Mouse (Mus musculus) gastrocnemius, postnatal 25 days (tissue): ENCODE results near the gene Slain1. TPM values are rescaled to one million over a fixed set of nuclear protein-coding genes. Genes with fewer than 3 reads are reported as not detected.
"Not testable (repeated sequence)": the region's sequence is repeated elsewhere in the genome, so short reads cannot be mapped to it uniquely, and the experiment has no call there.

Experiments used
- DNase-seq: peaks from one replicate; pipeline ENCODE4 v3.0.0; 2022
- microRNA-seq, 2 experiments: library from miRNA; unstranded; fragments of <30 nt; microRNA quantifications; one replicate each; pipeline ENCODE4 v1.2.0; 2021; ENCODE audit warnings: borderline replicate concordance in 2 of 2
- total RNA-seq, 2 experiments: library from RNA; stranded (reverse); gene quantifications; 1 replicate in 1 of 2; 2 replicates in 1 of 2; pipeline ENCODE4 v1.2.3; 2021

Slain1 gene
- total RNA-seq, 2 experiments from 2014 or later, result not detected

GRCm38 (mm10) chr14:103720637-103721355 lies 70.8 kb downstream of the Slain1 start:
- no peak for DNase-seq

GRCm38 (mm10) chr14:103723314-103723713 lies 73.3 kb downstream of the Slain1 start:
- DNase-seq, result no peak

- no peak for DNase-seq
These were observed 73.8 kb downstream of the Slain1 start for GRCm38 (mm10) chr14:103723841-103724240.

- DNase-seq, result no peak
These were observed 78.5 kb downstream of the Slain1 start for GRCm38 (mm10) chr14:103728506-103728905.

GRCm38 (mm10) chr14:103728951-103729725 lies 79.1 kb downstream of the Slain1 start:
- no peak for DNase-seq

- DNase-seq, result no peak
These were observed 79.8 kb downstream of the Slain1 start for GRCm38 (mm10) chr14:103729760-103730367.

- DNase-seq, result no peak
These were observed 82.6 kb downstream of the Slain1 start for GRCm38 (mm10) chr14:103732626-103733025.

GRCm38 (mm10) chr14:103741216-103741615 lies 91.2 kb downstream of the Slain1 start:
- DNase-seq, result no peak

- DNase-seq, result no peak
These were observed 92.1 kb downstream of the Slain1 start for GRCm38 (mm10) chr14:103742150-103742549.

- DNase-seq, result no peak
These were observed 97.3 kb downstream of the Slain1 start for GRCm38 (mm10) chr14:103747345-103747744.

GRCm38 (mm10) chr14:103750638-103751037 lies 100.6 kb downstream of the Slain1 start:
- DNase-seq, result not testable (repeated sequence)

- DNase-seq, result no peak
These were observed 101.4 kb downstream of the Slain1 start for GRCm38 (mm10) chr14:103751384-103751783.

GRCm38 (mm10) chr14:103752773-103753172 lies 102.7 kb downstream of the Slain1 start:
- DNase-seq, result no peak

- no peak for DNase-seq
These were observed 104.0 kb downstream of the Slain1 start for GRCm38 (mm10) chr14:103754041-103754440.

GRCm38 (mm10) chr14:103754465-103754864 lies 104.4 kb downstream of the Slain1 start:
- no peak for DNase-seq

Small RNA genes lying within 50 kb of the gene (microRNA-seq; reads per million reads assigned to microRNA genes)
- 0 reads per million in 2 experiments for gene Gm22877

Other genes with a start within 250 kb of the Slain1 start
- under 1 TPM in 1 of 2 experiments, not detected in 1; 0.33 TPM for gene Scel, start 136.9 kb upstream of the Slain1 start, total RNA-seq
- 1 to 10 TPM; 6.2 to 9.9 TPM for gene Ednrb, start 194.2 kb downstream of the Slain1 start, total RNA-seq